Mouse (Mus musculus): ENCODE results near the gene Rnaset2b. TPM values are rescaled to one million over a fixed set of nuclear protein-coding genes. Genes with fewer than 3 reads are reported as not detected.
"Not testable (repeated sequence)": the region's sequence is repeated elsewhere in the genome, so short reads cannot be mapped to it uniquely, and the experiment has no call there.

Rnaset2b gene
- polyA plus RNA-seq, 1 experiment from 2014 or later = 150 TPM

DNA sequence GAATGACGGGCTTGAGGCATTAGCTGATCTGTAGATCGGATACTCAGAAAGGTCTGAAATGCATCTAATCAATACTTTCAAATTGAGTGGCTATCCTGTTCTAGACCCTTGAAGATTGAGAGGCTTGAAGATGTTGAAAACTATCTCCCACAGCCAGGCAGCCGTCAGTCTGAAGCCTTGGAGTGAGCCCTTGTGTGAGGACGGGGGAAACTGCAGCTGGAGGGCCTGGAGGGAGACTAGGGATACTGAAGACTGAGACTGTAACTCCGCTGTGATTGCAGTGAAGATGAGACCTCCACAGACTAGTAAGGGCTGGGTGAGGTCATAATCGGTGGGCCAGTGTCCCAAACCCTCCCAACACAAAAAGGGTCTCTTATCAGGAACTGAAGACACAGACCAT is 8.1 kb upstream of the Rnaset2b start:
- H3K27me3 ChIP-seq; H3K27ac ChIP-seq; ATAC-seq (ENCODE audit: insufficient number of reproducible peaks, insufficient read depth, low FRiP score, low TSS enrichment); H3K9ac ChIP-seq; H3K4me2 ChIP-seq (replicated peaks); H3K36me3 ChIP-seq; H3K4me1 ChIP-seq; H3K9me3 ChIP-seq; H3K4me3 ChIP-seq: not testable (repeated sequence)
- 67% methylated on average over 4 of the region's 6 CpGs for WGBS

DNA sequence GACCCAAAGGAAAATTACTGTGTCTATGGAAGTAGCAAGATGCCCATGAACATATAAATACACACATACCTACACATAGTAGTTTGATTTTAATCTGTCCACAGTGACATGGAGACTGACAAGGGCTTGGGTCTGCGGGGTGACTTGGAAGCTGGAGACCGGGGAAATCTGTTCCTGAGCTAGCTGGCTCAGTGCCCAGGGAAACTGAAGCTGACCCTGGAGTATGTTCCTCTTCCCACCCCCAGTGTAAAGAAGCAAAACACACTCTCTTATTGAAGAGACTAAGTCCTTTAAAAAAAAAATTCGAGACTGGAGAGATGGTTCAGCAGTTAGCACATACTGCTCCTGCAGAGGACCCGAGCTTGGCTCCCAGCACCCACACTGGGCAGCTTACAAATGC is 7.5 kb upstream of the Rnaset2b start:
- H3K4me3 ChIP-seq; H3K4me1 ChIP-seq; H3K9me3 ChIP-seq; ATAC-seq (ENCODE audit: insufficient number of reproducible peaks, insufficient read depth, low FRiP score, low TSS enrichment); H3K27me3 ChIP-seq; H3K4me2 ChIP-seq (replicated peaks); H3K27ac ChIP-seq; H3K9ac ChIP-seq; H3K36me3 ChIP-seq: not testable (repeated sequence)
- 77% methylated on average over 4 of the region's 4 CpGs for WGBS

GRCm38 (mm10) chr17:6965364-6965763 is 5.1 kb upstream of the Rnaset2b start:
- not testable (repeated sequence) for H3K4me2 ChIP-seq (replicated peaks); H3K4me3 ChIP-seq; H3K4me1 ChIP-seq; H3K9me3 ChIP-seq; H3K9ac ChIP-seq; H3K27me3 ChIP-seq; H3K36me3 ChIP-seq; H3K27ac ChIP-seq; ATAC-seq (ENCODE audit: insufficient number of reproducible peaks, insufficient read depth, low FRiP score, low TSS enrichment)
- WGBS = 19% methylated on average over 6 of the region's 6 CpGs

DNA sequence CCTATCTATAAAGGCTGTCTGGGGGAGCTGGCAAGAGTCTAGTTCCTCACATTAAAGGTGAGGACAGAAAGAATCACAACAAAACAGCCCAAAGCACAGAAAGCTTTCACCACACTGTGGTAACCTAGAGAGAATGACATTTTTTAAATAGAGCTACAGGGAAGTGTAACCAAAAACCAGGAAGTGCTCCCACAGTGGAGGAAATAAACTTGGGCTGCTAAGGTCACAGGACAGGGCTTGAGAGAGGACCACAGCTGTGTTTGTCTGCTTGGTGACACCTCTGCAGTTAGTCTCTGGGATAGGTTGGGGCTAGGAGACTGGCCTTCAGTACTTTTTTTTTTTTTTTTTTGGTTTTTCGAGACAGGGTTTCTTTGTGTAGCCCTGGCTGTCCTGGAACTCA is 2.8 kb upstream of the Rnaset2b start:
- H3K9me3 ChIP-seq; H3K36me3 ChIP-seq; H3K27me3 ChIP-seq; H3K4me1 ChIP-seq; H3K4me3 ChIP-seq; H3K9ac ChIP-seq; H3K27ac ChIP-seq; H3K4me2 ChIP-seq (replicated peaks); ATAC-seq (ENCODE audit: insufficient number of reproducible peaks, insufficient read depth, low FRiP score, low TSS enrichment): not testable (repeated sequence)
- WGBS = no CpG with 5 or more reads among the region's 1 CpGs

GRCm38 (mm10) chr17:6971238-6971637 is 804 bp downstream of the Rnaset2b start:
- 77% methylated on average over 8 of the region's 8 CpGs for WGBS
- not testable (repeated sequence) for H3K9ac ChIP-seq; H3K4me2 ChIP-seq (replicated peaks); H3K4me3 ChIP-seq; ATAC-seq (ENCODE audit: insufficient number of reproducible peaks, insufficient read depth, low FRiP score, low TSS enrichment); H3K27ac ChIP-seq; H3K27me3 ChIP-seq; H3K9me3 ChIP-seq; H3K36me3 ChIP-seq; H3K4me1 ChIP-seq

DNA sequence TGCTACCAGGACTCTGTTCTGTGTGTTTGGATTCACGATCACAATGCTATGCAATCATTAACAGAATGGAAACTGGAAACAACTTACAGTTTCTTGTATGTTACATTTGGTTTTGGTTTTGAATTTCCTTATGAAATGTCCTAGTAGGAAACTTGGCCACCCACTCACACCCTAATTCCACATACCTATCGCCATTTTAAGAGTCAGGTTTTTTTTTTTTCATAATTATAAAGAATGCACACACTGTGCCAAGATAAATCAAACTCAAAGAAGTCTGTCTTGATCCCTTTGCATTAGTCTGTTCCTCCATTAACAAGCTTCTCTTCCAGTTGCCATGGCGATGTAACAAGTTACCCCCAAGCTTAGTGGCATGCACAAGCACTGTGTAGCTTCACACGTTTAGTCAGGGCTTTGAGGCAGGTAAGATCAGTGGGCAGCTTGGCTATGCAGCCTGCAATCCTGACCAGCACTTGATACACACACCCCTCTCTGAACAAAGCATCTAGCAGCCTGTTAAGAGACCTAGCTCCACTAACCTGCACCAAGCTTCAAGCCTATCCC is 2.5 kb downstream of the Rnaset2b start:
- not testable (repeated sequence) for H3K4me2 ChIP-seq (replicated peaks); H3K4me3 ChIP-seq; H3K27me3 ChIP-seq; ATAC-seq (ENCODE audit: insufficient number of reproducible peaks, insufficient read depth, low FRiP score, low TSS enrichment); H3K27ac ChIP-seq; H3K36me3 ChIP-seq; H3K9ac ChIP-seq; H3K9me3 ChIP-seq; H3K4me1 ChIP-seq
- 70% methylated on average over 4 of the region's 4 CpGs for WGBS

- 62% methylated on average over 3 of the region's 3 CpGs for WGBS
- not testable (repeated sequence) for H3K27me3 ChIP-seq; H3K4me2 ChIP-seq (replicated peaks); ATAC-seq (ENCODE audit: insufficient number of reproducible peaks, insufficient read depth, low FRiP score, low TSS enrichment); H3K36me3 ChIP-seq; H3K9ac ChIP-seq; H3K27ac ChIP-seq; H3K9me3 ChIP-seq; H3K4me3 ChIP-seq; H3K4me1 ChIP-seq
Observed at GRCm38 (mm10) chr17:6974985-6975384, 4.6 kb downstream of the Rnaset2b start.

DNA sequence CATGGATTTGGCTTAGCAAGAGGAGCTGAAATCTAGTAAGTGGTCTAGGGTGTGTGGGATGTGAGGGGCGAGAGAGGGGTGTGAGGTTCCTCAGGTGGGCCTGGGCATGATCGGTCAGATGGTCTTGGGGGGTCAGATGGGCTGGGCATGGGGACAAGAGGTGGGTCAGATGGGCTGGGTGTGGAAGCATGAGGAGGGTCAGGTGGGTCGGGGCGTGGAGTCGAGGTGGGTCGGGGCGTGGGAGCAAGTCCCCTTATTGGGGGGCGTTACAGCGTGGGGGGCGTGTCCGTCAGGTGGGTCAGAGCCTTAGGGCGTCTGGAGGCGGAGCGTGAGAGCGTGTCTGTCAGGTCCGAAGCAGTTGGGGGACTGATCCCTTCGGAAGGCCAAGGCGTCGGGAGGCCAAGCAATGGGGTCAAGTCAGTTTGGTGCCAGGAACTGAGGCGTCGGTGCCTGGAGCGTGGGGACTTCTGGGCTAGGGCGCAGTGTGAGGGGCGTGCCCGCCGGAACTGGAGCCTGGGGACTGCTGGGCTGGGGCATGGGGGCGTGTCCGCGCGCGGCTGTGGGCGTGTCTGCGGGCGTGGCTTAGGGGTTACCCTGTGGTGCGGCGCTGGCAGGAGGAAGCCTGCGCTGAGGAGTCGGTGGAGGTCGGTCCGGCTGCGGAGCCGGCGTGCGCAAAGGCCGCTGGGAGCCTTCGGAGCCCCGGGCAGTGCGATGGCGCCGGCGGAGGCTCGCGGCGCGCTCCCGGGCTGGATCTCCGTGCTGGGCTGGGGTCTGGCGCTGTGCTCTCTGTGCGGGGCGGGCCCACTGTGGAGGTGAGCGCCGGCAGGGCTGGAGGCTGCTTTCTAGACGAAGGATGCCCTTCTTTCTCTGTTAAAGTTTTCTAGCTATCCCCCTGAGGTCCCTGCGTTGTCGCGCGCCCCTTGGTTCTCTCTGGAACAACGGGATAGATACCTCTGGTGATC is 8.1 kb downstream of the Rnaset2b start, which contains the start of gene Gm49721:
Gene Gm49721, plus strand, starts transcription at position 618 of the 962 bp plus-strand sequence.
- H3K4me2 ChIP-seq (replicated peaks) = peak within 1 kb of the TSS; percentile 47
- H3K9ac ChIP-seq = peak within 1 kb of the TSS; percentile 65
- peak within 1 kb of the TSS; percentile 51 for H3K4me3 ChIP-seq
- H3K27me3 ChIP-seq, H3K9me3 ChIP-seq, H3K36me3 ChIP-seq, H3K4me1 ChIP-seq: not testable (repeated sequence)
- WGBS = 2% methylated on average over 44 of the region's 68 CpGs
- H3K27ac ChIP-seq = 0 out of 2 replicates have a peak within 1 kb of the TSS, but pooled peaks have one; percentile 50
- peak; percentile 93 for ATAC-seq (ENCODE audit: insufficient number of reproducible peaks, insufficient read depth, low FRiP score, low TSS enrichment)

DNA sequence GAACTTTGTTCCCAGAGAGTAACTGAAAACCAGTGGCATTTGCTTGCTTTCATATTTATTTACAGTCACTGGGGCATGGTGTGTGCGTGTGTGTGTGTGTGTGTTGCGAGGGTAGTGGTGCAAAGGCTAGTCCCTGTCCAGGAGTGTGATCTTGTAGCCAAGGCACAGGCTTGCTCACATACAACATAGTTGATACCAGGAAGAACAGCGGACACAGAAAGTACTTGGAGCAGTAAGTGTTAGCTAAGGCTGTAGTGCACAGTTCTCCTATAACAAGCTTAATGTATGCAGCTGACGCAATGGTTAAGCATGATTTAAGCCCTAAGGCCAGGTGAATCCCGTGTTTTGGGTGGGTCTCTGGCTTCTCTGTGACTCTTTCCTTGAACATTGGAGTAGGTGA is 8.9 kb downstream of the Rnaset2b start:
- H3K27ac ChIP-seq; H3K36me3 ChIP-seq; ATAC-seq (ENCODE audit: insufficient number of reproducible peaks, insufficient read depth, low FRiP score, low TSS enrichment); H3K9me3 ChIP-seq; H3K4me1 ChIP-seq; H3K9ac ChIP-seq; H3K27me3 ChIP-seq: not testable (repeated sequence)
- WGBS = 21% methylated on average over 5 of the region's 5 CpGs
- peak overlapping the region; percentile 47 for H3K4me2 ChIP-seq (replicated peaks)
- H3K4me3 ChIP-seq = peak overlapping the region; percentile 51

- 93% methylated on average over 5 of the region's 8 CpGs for WGBS
- not testable (repeated sequence) for ATAC-seq (ENCODE audit: insufficient number of reproducible peaks, insufficient read depth, low FRiP score, low TSS enrichment); H3K9ac ChIP-seq; H3K4me3 ChIP-seq; H3K9me3 ChIP-seq; H3K36me3 ChIP-seq; H3K4me2 ChIP-seq (replicated peaks); H3K27me3 ChIP-seq; H3K27ac ChIP-seq; H3K4me1 ChIP-seq
Observed at GRCm38 (mm10) chr17:6980144-6980543, 9.7 kb downstream of the Rnaset2b start.

DNA sequence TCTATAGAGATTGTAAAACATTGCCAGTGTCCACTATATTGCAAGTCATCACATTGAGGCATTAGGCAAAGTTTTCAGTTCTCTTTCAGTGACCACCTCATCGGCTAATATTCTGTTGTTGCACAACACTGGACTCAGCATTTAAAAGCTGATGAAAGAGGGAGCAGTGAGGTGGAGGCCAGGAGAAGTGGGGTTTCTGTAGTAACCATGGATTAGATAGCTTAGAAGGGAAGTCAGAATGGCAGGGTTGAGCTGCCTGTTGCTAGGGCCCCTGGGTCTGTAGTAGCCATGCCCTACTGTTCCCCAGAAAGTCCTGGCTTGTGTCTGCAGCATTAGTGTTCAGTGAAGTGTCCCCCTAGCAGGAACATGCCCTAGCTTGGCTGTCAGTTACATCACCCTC is 15.7 kb downstream of the Rnaset2b start:
- H3K4me2 ChIP-seq (replicated peaks); H3K9me3 ChIP-seq; ATAC-seq (ENCODE audit: insufficient number of reproducible peaks, insufficient read depth, low FRiP score, low TSS enrichment); H3K4me1 ChIP-seq; H3K36me3 ChIP-seq; H3K27me3 ChIP-seq; H3K9ac ChIP-seq; H3K4me3 ChIP-seq; H3K27ac ChIP-seq: not testable (repeated sequence)
- WGBS = 91% methylated on average over 1 of the region's 1 CpGs

DNA sequence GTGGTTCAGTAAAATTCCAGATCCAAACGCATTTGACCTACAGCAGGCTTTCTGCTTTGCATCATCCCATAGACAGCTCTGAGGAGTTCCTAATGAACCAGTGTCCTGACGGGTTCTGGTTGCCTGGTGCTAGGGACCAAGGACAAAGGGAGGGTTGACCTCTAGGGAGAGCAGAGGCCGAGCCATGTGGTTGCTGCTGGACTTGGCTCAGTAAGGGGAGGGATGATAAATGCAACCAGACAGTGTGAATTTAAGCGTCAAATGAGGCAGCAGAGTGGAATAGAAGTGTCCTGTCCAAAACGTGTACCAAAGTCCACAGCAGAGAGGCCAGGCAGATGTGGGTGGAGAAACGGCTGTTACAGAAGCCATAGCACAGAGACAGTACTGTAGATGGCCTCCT is 25.1 kb downstream of the Rnaset2b start:
- H3K9me3 ChIP-seq; H3K27me3 ChIP-seq; H3K36me3 ChIP-seq; ATAC-seq (ENCODE audit: insufficient number of reproducible peaks, insufficient read depth, low FRiP score, low TSS enrichment); H3K9ac ChIP-seq; H3K27ac ChIP-seq; H3K4me3 ChIP-seq; H3K4me1 ChIP-seq; H3K4me2 ChIP-seq (replicated peaks): not testable (repeated sequence)
- no CpG with 5 or more reads among the region's 6 CpGs for WGBS

All from embryonic facial prominence, embryonic 12.5 days (tissue).